Mouse (Mus musculus) splenic B cell, adult 2 months (primary cell): ENCODE measurements around the gene Itga9.

Experiments
- DNase-seq: peaks from one replicate; pipeline ENCODE4 v3.0.0-alpha.2; 2011; ENCODE audit warnings: low read depth, low spot score
- H3K27me3 ChIP-seq: 2 replicates; pipeline ENCODE4 v1.6.1; 2012; ENCODE audit warnings: mild to moderate bottlenecking, low read length, moderate library complexity, mixed read lengths; ENCODE audit not compliant: control insufficient read depth, poor library complexity, insufficient read depth, severe bottlenecking
- H3K36me3 ChIP-seq: 2 replicates; pipeline ENCODE4 v1.6.1; 2012; ENCODE audit warnings: mild to moderate bottlenecking, low read length, moderate library complexity, mixed read lengths; ENCODE audit not compliant: control insufficient read depth, poor library complexity, insufficient read depth, severe bottlenecking

Itga9 gene

DNA sequence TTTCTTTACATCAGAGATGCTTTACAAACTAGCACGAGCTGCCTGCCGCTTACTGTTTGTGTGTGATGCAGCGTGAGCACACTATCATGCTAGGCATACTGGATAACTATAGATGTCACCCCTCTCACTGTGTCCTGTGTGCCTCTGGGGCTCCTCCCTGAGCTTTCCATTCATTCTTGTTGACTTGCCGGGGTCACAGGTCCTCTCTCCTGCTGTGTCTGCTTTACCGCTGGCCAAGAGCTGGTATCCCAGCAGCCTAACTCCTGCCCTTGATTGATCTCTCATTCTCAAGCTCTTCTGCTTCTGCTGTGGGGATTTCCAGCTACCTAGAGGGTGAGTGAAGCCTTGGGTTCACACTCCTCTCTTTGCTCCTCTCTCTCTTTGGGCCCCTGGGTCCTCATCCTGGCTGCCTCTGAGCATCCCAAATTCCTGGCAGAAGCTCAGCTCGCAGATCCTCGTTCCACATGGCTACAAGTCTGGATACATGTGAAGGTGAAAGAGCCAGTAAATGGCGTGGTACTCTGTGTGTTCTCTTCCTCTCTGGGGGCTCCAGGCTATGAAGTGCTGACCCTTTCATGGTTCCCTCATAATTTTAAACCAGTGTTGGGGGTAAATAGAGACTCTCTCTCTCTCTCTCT, 155.6 kb downstream of the Itga9 start:
- Histone ChIP-seq H3K36me3 (no peaks in the 10 kb centered on the region), H3K27me3 (no peaks in the 10 kb centered on the region)
- DNase-seq: no peak

DNA sequence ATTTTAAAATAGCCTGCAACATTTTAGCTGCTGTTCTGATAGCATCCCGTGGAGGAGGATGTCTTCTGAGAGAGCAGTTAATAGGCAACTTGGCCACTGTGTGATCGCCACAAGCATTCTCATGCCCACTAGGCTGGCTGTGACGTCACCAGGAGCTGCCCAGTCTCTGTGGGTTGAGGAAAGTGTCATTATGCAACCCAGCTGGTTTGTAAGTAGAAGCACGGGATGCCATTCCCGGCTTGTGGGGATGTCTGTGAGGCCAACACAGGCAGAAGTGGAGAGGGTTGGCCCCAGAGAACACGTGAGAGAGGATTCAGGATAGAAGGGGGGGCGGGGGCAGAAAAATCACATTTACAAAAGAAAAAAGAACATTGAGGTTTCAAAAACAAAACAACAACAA, 156.3 kb downstream of the Itga9 start:
- Histone ChIP-seq H3K27me3 (no peaks in the 10 kb centered on the region), H3K36me3 (no peaks in the 10 kb centered on the region)
- no peak for DNase-seq

DNA sequence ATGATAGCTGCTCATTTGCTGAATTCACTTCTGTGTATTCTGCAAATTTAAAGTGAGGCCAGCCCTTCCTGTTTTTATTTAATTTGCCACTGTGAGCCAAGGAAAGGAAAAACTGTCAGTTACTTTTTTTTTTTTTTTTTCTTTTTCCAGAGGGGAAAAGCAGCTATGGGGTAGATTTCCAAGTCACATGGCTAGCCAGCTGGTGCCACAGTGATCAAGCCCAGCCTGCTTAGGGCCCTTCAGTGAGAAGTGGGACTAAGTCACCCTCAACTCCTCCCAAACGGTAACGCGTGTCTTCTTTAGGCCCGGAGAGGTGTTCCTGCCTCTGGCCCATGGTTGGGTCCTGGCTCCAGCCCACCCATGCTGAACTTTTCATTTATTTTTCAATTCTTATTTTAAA, 156.7 kb downstream of the Itga9 start:
- Histone ChIP-seq H3K27me3 (no peaks in the 10 kb centered on the region), H3K36me3 (no peaks in the 10 kb centered on the region)
- no peak for DNase-seq

DNA sequence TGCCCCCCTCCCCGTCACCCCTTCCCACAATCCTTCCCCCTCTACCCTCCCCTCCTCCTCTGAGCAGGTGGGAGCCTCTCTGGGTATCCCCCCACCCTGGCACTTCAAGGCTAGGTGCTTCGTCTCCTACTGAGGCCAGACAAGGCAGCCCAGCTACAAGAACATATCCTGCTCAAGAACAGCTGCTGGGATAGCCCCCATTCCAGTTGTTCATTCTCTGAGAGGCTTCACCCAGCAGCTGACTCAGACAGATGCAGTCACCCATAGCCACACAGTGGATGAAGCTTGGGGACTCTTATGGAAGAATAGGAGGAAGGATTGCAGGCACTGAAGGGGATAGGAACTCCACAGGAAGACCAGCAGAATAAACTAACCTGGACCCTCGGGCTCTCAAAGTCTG, 157.2 kb downstream of the Itga9 start:
- Histone ChIP-seq H3K27me3 (no peaks in the 10 kb centered on the region), H3K36me3 (no peaks in the 10 kb centered on the region)

DNA sequence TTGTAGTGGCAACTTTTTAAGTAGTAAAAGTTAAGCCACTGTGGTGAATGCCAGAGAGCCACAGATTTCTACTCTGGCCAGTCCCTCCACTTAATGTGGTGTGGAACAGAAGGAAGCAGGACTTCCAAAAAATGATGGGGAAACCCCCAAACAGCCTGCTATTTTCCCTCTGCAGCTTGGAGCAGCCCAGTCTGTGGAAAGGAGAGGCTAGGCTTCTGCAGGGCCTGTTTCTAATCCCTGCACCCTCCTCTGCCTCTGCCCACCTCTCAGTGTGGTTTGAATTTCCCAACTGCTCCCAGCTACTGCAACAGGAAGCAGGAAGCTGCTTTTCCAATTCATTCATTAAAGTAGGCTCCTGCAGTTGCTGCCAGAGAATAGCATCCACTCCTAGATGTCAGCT, 158.6 kb downstream of the Itga9 start:
- Histone ChIP-seq H3K36me3 (no peaks in the 10 kb centered on the region), H3K27me3 (no peaks in the 10 kb centered on the region)
- no peak for DNase-seq

More for the DNA sequence above, 157.2 kb downstream of the Itga9 start:
- DNase-seq: no peak

DNA sequence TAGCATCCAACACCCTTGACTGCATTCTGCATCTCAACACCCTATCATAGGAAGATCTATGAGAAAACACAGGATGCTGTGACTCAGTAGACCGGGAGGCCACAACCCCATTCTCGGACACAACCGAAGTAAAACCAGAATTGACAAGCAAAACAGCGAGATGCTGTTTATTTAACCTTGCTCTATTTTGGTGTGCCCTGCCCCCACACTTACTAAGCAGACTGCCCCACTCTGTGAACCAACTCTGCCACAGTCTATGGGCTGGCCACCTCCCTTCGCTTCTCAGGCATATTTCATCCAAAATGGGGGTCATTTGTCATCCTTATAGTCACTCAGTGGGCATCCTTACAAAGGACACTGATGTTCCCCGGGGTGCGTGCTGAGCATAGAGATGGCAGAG, 160.5 kb downstream of the Itga9 start:
- no peak for DNase-seq
- no peaks in the 10 kb centered on the region for H3K36me3 ChIP-seq
- no peaks in the 10 kb centered on the region for H3K27me3 ChIP-seq

DNA sequence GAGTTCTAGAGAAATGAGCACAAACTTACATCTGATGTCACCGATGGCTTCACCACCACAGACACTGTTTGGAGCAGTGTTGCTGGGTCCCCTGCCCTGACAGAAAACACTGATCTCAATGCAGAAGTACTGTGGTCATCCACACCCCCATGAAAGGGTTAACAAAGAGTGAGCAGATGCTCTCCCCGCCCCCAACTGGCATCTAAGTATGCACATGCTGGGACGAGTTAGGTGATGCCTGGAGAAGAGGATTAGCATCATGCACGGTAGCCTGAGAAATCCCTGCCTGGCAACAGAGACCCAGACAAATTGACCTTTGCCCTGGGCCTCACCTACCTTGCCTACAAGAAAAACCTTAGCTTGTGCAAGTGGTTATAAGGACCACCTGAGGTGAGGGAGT, 162.1 kb downstream of the Itga9 start:
- no peaks in the 10 kb centered on the region for H3K27me3 ChIP-seq
- H3K36me3 ChIP-seq: no peaks in the 10 kb centered on the region
- DNase-seq: no peak

DNA sequence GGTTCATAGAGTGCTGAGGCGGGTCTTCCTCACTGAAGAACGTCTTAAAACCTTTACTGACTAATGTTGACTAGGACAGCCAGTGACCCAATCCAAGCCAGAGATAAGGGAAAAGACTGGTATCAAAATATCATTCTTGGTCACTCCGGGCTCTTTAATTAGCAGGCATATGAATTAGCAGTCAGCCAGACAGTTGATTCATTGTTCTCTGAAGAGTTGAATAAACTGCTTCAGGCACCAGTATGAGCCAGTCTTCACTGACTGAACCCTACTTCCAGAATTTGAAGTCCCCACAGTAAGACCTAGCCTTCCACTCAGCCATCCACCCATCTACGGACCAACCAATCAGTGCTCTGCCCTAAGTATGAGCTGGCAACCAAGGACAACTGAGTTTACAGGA, 163.9 kb downstream of the Itga9 start:
- DNase-seq: no peak
- no peaks in the 10 kb centered on the region for H3K27me3 ChIP-seq
- no peaks in the 10 kb centered on the region for H3K36me3 ChIP-seq

DNA sequence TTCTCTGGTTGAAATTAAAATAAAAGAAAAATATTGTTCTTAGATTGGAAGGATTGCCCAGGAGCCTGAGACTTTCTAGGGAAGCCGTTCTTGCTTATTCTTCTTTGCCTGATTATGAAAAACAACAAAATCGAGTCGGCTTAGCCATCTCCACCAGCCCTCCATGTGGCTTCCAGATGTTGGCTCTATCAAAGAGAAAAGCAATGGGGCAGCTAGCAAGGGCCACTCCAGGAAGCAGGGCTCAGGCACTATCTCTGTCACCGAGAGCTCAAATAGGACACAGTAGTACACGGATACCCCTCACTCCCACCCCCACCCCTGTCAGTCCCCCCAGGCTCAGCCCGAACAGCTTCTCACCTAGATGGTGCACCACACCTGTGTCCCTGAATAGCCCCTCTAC, 168.2 kb downstream of the Itga9 start:
- DNase-seq: no peak
- Histone ChIP-seq H3K27me3 (no peaks in the 10 kb centered on the region), H3K36me3 (no peaks in the 10 kb centered on the region)

DNA sequence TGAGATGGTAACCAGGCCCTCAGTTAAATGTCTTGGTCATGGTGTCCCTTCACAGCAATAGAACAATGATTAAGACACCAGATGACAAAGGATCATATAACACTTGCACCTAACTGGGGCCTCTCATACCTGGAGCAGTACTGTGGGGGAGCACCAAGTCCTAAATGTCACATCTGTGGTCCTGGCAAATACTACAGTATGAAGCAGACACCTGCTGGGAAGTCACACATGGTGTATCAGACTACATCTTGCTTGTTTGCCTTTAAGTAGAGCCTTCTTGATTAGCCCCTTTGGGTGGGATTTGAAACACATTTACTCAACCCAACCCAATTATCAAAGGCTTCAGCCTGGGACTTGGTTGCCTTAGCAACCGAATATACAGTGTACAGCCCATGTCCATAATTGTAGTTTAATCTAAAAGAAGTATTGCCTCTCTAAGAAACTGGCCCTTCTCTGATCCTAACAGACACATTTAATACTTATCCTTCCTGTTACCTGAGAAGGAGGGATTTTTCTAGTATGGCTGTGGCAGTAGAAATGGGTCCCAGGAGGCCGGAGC, 170.5 kb downstream of the Itga9 start:
- Histone ChIP-seq H3K27me3 (no peaks in the 10 kb centered on the region), H3K36me3 (no peaks in the 10 kb centered on the region)
- DNase-seq: no peak

DNA sequence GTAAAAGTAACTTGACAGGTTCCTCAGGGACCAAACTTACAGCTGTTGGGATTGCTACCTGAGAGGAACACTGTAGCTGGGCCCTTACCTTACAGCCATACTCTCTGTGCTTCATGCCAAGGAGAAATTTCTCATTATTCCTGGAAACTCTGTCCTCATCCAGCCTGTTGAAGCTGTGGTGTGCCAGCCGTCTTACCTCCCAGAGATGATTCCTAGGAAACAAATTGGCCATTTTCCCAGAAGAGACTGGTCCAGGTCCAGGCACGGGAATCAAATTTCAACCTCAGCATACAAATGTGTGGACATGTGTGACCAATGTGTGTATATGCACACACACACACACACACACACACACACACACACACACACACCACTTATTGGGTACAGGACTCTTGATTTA, 172.1 kb downstream of the Itga9 start:
- Histone ChIP-seq H3K27me3 (no peaks in the 10 kb centered on the region), H3K36me3 (no peaks in the 10 kb centered on the region)
- no peak for DNase-seq

DNA sequence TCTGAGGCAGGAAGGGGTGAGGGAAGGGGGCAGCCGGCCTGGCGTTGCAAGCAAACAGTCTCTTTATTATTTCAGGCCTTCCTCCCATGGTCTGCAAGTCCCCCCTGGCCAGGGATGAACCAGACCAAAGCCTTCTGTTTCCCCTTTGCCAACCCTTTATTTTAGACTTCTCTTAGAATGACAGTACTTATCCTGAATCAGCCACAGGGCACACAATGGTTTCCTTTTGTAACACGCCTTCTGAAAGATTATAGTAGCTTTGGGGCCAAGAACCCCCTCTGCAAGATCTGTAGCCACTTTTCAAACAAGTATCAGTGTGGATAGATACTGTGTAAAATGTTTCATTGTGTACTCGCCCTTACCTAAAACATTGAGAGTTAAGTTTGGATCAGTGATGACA, 178.1 kb downstream of the Itga9 start:
- no peak for DNase-seq
- H3K36me3 ChIP-seq: no peaks in the 10 kb centered on the region
- no peaks in the 10 kb centered on the region for H3K27me3 ChIP-seq

DNA sequence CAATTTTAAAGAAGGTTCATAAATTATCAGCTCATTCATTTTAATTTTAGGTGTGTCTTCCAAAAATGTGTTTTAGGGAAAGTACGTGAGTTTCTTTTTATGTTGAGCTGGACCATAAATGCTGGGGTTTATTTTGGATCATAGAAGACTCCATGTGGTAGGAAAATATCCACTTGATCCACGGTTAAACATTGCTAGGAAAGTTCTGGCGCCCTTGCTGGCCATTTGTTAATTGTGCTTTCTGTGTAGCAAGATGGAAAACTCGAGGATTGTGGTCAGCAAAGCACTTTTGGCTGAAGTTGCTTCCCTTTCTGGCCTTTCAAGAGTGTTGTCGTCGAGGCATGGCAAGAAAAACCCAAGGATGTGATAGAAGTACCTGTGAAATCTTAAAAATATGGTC, 179.3 kb downstream of the Itga9 start:
- Histone ChIP-seq H3K27me3 (no peaks in the 10 kb centered on the region), H3K36me3 (no peaks in the 10 kb centered on the region)
- DNase-seq: no peak

DNA sequence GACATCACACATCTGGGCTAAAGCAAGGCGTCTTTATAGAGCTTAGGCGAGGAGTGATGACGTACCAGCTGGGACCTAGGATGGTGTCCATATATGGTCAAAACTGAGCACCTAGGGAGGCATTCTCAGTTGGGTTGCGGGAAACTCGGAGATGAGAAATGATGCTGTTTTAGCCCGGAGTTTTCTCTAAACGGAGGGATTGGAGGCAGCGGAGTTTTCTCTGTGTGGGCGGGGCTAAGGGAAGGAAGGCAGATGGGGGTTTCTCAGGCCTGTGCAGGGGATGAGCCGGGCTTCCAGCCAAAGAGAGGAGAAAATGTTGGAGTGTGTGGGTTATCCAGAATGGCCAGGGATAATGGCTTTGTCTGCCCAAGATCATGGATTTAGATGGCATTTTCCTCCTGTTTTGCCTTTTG, 182.4 kb downstream of the Itga9 start:
- DNase-seq: no peak
- no peaks in the 10 kb centered on the region for H3K27me3 ChIP-seq

DNA sequence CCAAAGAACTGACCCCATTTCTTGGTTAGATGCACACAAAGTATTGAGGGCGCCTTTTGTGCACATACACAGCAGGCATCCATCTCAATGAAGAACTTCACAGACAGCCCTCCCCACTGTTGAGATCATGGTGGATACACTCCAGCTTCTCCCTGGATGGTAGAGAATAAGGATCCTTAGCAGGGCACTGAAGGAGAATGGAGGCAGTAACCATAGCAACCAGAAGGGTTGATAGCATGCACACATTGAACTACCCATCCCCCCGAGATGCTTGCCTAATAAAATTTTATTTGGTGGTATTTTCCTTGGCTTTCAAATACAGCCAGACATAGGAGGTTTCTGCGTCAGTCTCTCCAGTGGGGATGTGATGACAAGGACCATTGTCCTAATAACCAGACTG, 184.7 kb downstream of the Itga9 start:
- DNase-seq: no peak
- no peaks in the 10 kb centered on the region for H3K27me3 ChIP-seq
- H3K36me3 ChIP-seq: no peaks in the 10 kb centered on the region

More for the DNA sequence above, 182.4 kb downstream of the Itga9 start:
- no peaks in the 10 kb centered on the region for H3K36me3 ChIP-seq

DNA sequence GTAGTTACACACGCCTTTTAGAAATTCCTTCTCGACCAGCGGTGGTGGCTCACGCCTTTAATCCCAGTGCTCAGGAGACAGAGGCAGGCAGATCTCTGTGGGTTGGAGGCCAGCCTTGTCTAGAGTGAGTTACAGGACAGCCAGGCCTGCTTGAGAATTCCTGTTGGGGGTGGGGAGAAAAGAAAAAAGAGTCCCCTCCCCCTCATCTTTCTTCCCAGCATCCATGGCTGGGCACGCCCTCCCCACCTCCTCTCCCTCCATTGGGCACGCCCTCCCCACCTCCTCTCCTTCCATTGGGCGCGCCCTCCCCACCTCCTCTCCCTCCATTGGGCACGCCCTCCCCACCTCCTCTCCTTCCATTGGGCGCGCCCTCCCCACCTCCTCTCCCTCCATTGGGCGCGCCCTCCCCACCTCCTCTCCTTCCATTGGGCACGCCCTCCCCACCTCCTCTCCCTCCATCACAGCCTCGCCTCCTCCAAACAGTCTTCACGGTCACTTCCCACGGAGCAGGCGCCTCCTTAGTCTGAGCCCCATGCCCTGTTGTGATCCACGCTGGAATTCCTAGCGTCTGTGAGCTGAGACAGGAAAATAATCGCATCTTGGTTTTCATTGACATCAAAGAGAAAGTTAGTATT, 186.8 kb downstream of the Itga9 start:
- DNase-seq: no peak
- H3K27me3 ChIP-seq: no peaks in the 10 kb centered on the region
- no peaks in the 10 kb centered on the region for H3K36me3 ChIP-seq
